Mouse (Mus musculus) liver, adult 2 months (tissue): ENCODE results near the gene Cep170b. TPM values are rescaled to one million over a fixed set of nuclear protein-coding genes. Genes with fewer than 3 reads are reported as not detected.
A peak's percentile ranks its signal among the peaks of the same experiment; 100 is the strongest.

Source experiments
- DNase-seq: peaks from one replicate; pipeline ENCODE4 v3.0.0-alpha.2; 2011; ENCODE audit warnings: low read depth, low spot score; ENCODE audit errors: extremely low read depth
- H3K27ac ChIP-seq: fragments of 200-500 bp; replicated peaks from 2 replicates; pipeline ENCODE4 v1.5.1; 2012; ENCODE audit warnings: low read depth, mild to moderate bottlenecking, control low read depth, inconsistent platforms, low read length; ENCODE audit not compliant: insufficient read depth
- H3K27me3 ChIP-seq: fragments of 200-500 bp; 2 replicates; pipeline ENCODE4 v1.6.1; 2012; ENCODE audit warnings: mild to moderate bottlenecking, moderate library complexity, low read length, inconsistent platforms; ENCODE audit not compliant: control insufficient read depth, insufficient read depth
- H3K36me3 ChIP-seq: fragments of 200-500 bp; 2 replicates; pipeline ENCODE4 v1.6.1; 2012; ENCODE audit warnings: low read length, inconsistent platforms; ENCODE audit not compliant: control insufficient read depth, insufficient read depth
- H3K4me1 ChIP-seq: fragments of 200-500 bp; 2 replicates; pipeline ENCODE4 v1.6.1; 2011; ENCODE audit warnings: low read length; ENCODE audit not compliant: control insufficient read depth, insufficient read depth
- H3K4me3 ChIP-seq: fragments of 200-500 bp; 2 replicates; pipeline ENCODE4 v1.5.1; 2011; ENCODE audit warnings: low read depth, mild to moderate bottlenecking, control low read depth, low read length, moderate library complexity; ENCODE audit not compliant: insufficient read depth
- H3K79me2 ChIP-seq: fragments of 200-500 bp; 2 replicates; pipeline ENCODE4 v1.6.1; 2012; ENCODE audit warnings: inconsistent platforms, mild to moderate bottlenecking, low read length, moderate library complexity; ENCODE audit not compliant: control insufficient read depth, insufficient read depth
- H3K9ac ChIP-seq: fragments of 200-500 bp; 2 replicates; pipeline ENCODE4 v1.6.1; 2012; ENCODE audit warnings: low read depth, mild to moderate bottlenecking, control low read depth, inconsistent platforms, low read length
- CTCF ChIP-seq: fragments of 200-500 bp; IDR thresholded peaks from 2 replicates; pipeline ENCODE4 v1.5.1; 2011; ENCODE audit warnings: low read depth, low read length, control low read depth
- POLR2A ChIP-seq: fragments of 200-500 bp; IDR thresholded peaks from 2 replicates; pipeline ENCODE4 v1.6.1; 2011; ENCODE audit warnings: low read length, control low read depth; ENCODE audit not compliant: insufficient read depth; ENCODE audit errors: extremely low read depth
- WGBS: fragments of 180-500 bp; shearing (Covaris S2); methylation state at CpG from one replicate; pipeline ENCODE4 v1.1.7; 2018; 5-methylcytosine and 5-hydroxymethylcytosine counted together
- polyA plus RNA-seq: library from polyadenylated mRNA; depleted of rRNA; stranded (reverse); fragments of >200 nt; gene quantifications from 2 replicates; pipeline ENCODE4 v1.2.3, GENCODE M21; 2012
- total RNA-seq: library from RNA; depleted of rRNA; stranded (reverse); fragments of >200 nt; gene quantifications from 2 replicates; pipeline ENCODE4 v1.2.3, GENCODE M21; 2014

Gene Cep170b
- total and polyA plus RNA-seq, 2 experiments = 7.9 to 29.7 TPM

DNA sequence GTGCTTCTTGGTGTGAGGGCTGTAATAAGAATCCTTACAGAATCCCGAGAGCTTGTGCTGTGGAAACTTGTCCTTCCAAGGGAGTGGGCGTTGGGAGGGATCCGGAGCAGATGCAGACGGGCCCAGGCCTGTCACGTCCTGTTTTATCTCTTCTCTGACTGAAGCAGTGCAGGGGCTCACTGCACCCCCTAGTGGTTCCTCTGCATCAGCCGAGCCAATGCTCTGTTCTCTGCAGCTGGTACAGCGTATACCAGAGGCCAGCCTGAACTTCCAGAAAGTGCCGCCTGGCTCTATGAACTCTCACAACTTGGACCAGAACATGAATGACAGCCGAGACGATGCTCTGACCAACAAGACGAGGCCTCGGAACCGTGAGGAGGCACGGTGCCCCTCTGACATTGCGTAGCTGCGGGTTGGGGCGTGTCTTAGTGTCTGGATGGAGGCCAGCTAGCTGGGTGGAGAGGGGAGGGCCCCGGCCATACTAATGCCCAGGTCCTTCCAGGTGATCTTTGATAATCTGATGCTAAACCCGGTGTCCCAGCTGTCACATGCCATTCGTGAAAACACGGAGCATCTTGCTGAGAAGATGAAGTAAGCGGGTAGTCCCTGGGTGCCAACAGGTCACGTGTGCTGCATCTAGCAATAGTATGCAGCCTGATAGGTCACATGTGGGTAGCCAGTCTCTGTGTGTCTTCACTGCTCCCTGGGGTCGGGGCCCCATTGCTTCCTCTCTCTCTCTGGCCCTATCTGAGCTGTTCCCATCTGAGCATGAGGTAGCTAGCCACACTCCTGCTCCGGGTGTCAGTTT, 23.1 kb downstream of the Cep170b start:
- no peak for TF ChIP-seq POLR2A
- TF ChIP-seq CTCF = peak; percentile 91
- no peak overlapping the region for H3K27ac ChIP-seq
- no peaks in the 10 kb centered on the region for H3K27me3 ChIP-seq
- H3K4me1 ChIP-seq = no peaks in the 10 kb centered on the region
- DNase-seq = peak; percentile 26
- no peak overlapping the region for H3K9ac ChIP-seq
- H3K79me2 ChIP-seq = no peaks in the 10 kb centered on the region
- no peak overlapping the region for H3K4me3 ChIP-seq
- 63% methylated on average over 25 of the region's 25 CpGs for WGBS
- no peaks in the 10 kb centered on the region for H3K36me3 ChIP-seq

DNA sequence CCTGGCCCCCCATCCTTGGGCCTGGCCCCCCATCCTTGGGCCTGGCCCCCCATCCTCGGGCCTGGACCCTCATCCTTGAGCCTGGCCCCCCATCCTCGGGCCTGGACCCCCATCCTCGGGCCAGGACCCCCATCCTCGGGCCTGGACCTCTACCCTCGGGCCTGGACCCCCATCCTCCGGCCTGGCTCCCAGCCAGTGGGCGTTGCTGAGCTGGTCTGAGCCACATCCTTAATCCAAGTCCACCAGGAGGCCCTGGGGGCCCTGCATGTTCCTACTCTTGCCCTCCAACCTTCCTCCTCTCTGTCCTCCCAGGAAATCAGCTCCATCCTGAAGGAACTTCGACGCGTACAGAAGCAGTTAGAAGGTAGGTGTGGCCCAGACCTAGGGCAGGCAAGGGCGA, 24.0 kb downstream of the Cep170b start:
- no peaks in the 10 kb centered on the region for H3K36me3 ChIP-seq
- no peaks in the 10 kb centered on the region for H3K27me3 ChIP-seq
- no peak overlapping the region for H3K27ac ChIP-seq
- WGBS = 87% methylated on average over 11 of the region's 11 CpGs
- no peaks in the 10 kb centered on the region for H3K79me2 ChIP-seq
- TF ChIP-seq CTCF = no peak
- TF ChIP-seq POLR2A = no peak
- no peak for DNase-seq
- H3K9ac ChIP-seq = no peak overlapping the region
- H3K4me3 ChIP-seq = no peak overlapping the region
- H3K4me1 ChIP-seq = no peaks in the 10 kb centered on the region

GRCm38 (mm10) chr12:112744891-112745580, 24.8 kb downstream of the Cep170b start:
- Histone ChIP-seq H3K27me3 (no peaks in the 10 kb centered on the region), H3K79me2 (no peaks in the 10 kb centered on the region), H3K36me3 (no peaks in the 10 kb centered on the region), H3K4me3 (no peak overlapping the region), H3K9ac (no peak overlapping the region), H3K27ac (no peak overlapping the region), H3K4me1 (no peaks in the 10 kb centered on the region)
- no peak for DNase-seq
- no peak for TF ChIP-seq CTCF
- TF ChIP-seq POLR2A = no peak
- 95% methylated on average over 10 of the region's 10 CpGs for whole genome bisulfite sequencing

DNA sequence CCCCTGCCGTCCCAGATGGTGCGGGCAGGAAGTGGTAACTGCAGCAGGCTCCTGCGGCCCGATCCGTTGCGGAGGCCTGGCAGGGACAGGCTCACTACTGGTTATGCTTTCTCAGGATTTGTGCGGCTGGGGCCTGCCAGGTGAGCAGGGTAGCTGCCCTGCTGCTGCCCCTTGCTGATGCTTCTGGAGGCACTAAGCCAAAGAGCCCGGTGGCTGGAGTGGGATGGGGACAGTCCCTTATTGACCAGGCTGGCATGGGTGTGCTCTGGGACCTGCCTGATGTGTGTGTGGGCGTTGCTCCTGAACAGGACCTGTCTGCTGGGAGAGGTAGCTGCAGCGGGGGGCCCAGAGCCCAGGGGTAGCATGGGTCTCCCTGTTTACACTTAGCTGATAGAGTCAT, 25.5 kb downstream of the Cep170b start:
- 84% methylated on average over 10 of the region's 10 CpGs for WGBS
- H3K36me3 ChIP-seq = no peaks in the 10 kb centered on the region
- H3K9ac ChIP-seq = no peak overlapping the region
- H3K4me3 ChIP-seq = no peak overlapping the region
- no peak for TF ChIP-seq POLR2A
- TF ChIP-seq CTCF = no peak
- no peaks in the 10 kb centered on the region for H3K79me2 ChIP-seq
- H3K27ac ChIP-seq = no peak overlapping the region
- no peak for DNase-seq
- no peaks in the 10 kb centered on the region for H3K27me3 ChIP-seq
- H3K4me1 ChIP-seq = no peaks in the 10 kb centered on the region

GRCm38 (mm10) chr12:112746461-112746807, 26.2 kb downstream of the Cep170b start:
- Histone ChIP-seq H3K4me1 (no peaks in the 10 kb centered on the region), H3K36me3 (no peaks in the 10 kb centered on the region), H3K27ac (no peak overlapping the region), H3K79me2 (no peaks in the 10 kb centered on the region), H3K9ac (no peak overlapping the region), H3K4me3 (no peak overlapping the region), H3K27me3 (no peaks in the 10 kb centered on the region)
- TF ChIP-seq CTCF = no peak
- no peak for TF ChIP-seq POLR2A
- DNase-seq = no peak
- 81% methylated on average over 4 of the region's 4 CpGs for WGBS
